Mouse (Mus musculus): Measurements from ENCODE around the gene Cirbp.

GRCm38 (mm10) chr10:80157141-80157929 is 8.4 kb upstream of the Cirbp start:
- no peak for TF ChIP-seq EP300 (IDR thresholded peaks at IDR 0.05; ENCODE audit: low read depth)
- TF ChIP-seq CTCF (IDR thresholded peaks at IDR 0.05; ENCODE audit: low read depth): no peak

Data from liver, embryonic 14.5 days (tissue).